ENCODE assay signal across 9 mouse cellular contexts in genomic region chr4:95156451-95157271, GRCm38 (mm10).
DNase-seq lines count a peak whose midpoint lies in the region; ATAC-seq and TF ChIP-seq lines count a peak whose summit lies in the region.
"Had no signal": no experiment of that assay in that cellular context is flagged by ENCODE, and none has a peak within 500 bp of the region (broad histone marks: within the 10 kb centered on the region; RNA-seq: fewer than 3 reads in every experiment).

No protein-coding gene starts in this region.

- no peak overlapping the region for H3K27ac ChIP-seq in forebrain, postnatal 0 days (ENCODE audit: low read depth, low read length)
- H3K27ac ChIP-seq: heart, embryonic 15.5 days had no signal

- DNase-seq in gastrocnemius, adult 18-20 months (ENCODE audit: low spot score): peak; percentile 75
- DNase-seq in gastrocnemius, postnatal 4 days (ENCODE audit: low spot score in 2 of 2): no peak
- peak; percentile 74 for DNase-seq in adrenal gland, postnatal 14 days
- DNase-seq in kidney, postnatal 10 days: peak; percentile 31
- DNase-seq in forebrain, postnatal 0 days: no peak
- no peak for DNase-seq in right cerebral cortex, postnatal 25 days
- no peak for DNase-seq in urinary bladder, postnatal 4 days (ENCODE audit: low spot score in 2 of 2)

- H3K4me1 ChIP-seq in forebrain, postnatal 0 days (ENCODE audit: insufficient read depth): 0 out of 2 replicates have a peak, but pooled peaks cover 3% of the 10 kb centered on the region

- H3K4me2 ChIP-seq in forebrain, postnatal 0 days (ENCODE audit: low read depth): no peak overlapping the region
- H3K4me2 ChIP-seq: heart, embryonic 15.5 days had no signal

- no peaks in the 10 kb centered on the region for H3K9me3 ChIP-seq in forebrain, postnatal 0 days (ENCODE audit: low read length)
- H3K9me3 ChIP-seq: heart, embryonic 15.5 days had no signal

- no peak overlapping the region for H3K9ac ChIP-seq in forebrain, postnatal 0 days
- H3K9ac ChIP-seq: heart, embryonic 15.5 days had no signal

- 57% methylated on average over 5 of the region's 5 CpGs for WGBS in forebrain, postnatal 0 days

- TF ChIP-seq CTCF in forebrain, postnatal 0 days (IDR thresholded peaks at IDR 0.05; ENCODE audit: low read depth): no peak

- no peak overlapping the region for H3K4me3 ChIP-seq in forebrain, postnatal 0 days (ENCODE audit: low read depth, low read length)
- H3K4me3 ChIP-seq: heart, embryonic 15.5 days had no signal

- H3K27me3 ChIP-seq in forebrain, postnatal 0 days (ENCODE audit: insufficient read depth, low read length): no peaks in the 10 kb centered on the region
- H3K27me3 ChIP-seq: heart, embryonic 15.5 days had no signal

- H3K36me3 ChIP-seq in forebrain, postnatal 0 days (ENCODE audit: insufficient read depth): no peaks in the 10 kb centered on the region
- H3K36me3 ChIP-seq: heart, embryonic 15.5 days had no signal

- ATAC-seq in megakaryocyte, adult 5-6 weeks (ENCODE audit: poor library complexity, severe bottlenecking): peak; percentile 54
- ATAC-seq in forebrain, postnatal 0 days: no peak

Comparison
In these comparisons a context has a peak if more than half of its experiments do, and no peak if none do; other contexts are left out.
1. DNase-seq: peak in gastrocnemius, adult 18-20 months (single experiment), adrenal gland, postnatal 14 days (single experiment) and kidney, postnatal 10 days (single experiment); none in gastrocnemius, postnatal 4 days (0 of 2), forebrain, postnatal 0 days (single experiment), right cerebral cortex, postnatal 25 days (single experiment) and urinary bladder, postnatal 4 days (0 of 2).